Mouse (Mus musculus): ENCODE measurements around the gene Ntm. TPM values are rescaled to one million over a fixed set of nuclear protein-coding genes. Genes with fewer than 3 reads are reported as not detected.

Ntm gene
- polyA plus RNA-seq, 1 experiment from 2014 or later, result 248 TPM

DNA sequence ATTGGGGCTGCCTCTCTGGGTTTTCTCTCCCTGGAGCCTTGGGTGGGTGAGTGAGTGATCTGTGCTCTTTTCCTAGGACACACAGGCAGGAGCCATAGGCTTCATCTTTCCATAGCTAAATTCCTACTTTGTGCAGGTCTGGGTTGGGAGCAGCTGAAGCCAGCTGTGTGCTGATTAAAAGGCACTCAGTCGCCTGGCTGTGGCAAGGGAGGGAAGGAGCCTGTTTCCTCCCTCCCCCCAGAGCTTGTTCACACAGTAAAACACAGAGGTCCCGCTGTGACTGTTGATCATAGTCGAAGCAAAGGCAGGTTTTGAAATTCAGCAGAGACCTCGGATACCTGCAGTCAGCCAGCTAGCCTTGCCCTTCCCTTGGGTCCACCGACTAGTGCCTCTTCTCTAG lies 282.3 kb downstream of the Ntm start:
- no peaks in the 10 kb centered on the region for H3K9me3 ChIP-seq (replicated peaks)
- no peaks in the 10 kb centered on the region for H3K36me3 ChIP-seq
- H3K27ac ChIP-seq (replicated peaks), result no peak overlapping the region
- no peaks in the 10 kb centered on the region for H3K27me3 ChIP-seq (replicated peaks)
- H3K4me3 ChIP-seq (replicated peaks), result no peak overlapping the region
- ATAC-seq (ENCODE audit: low FRiP score), result no peak
- H3K4me1 ChIP-seq, result peaks cover 8% of the 10 kb centered on the region
- WGBS, result 12% methylated on average over 5 of the region's 5 CpGs
- no peak overlapping the region for H3K9ac ChIP-seq (replicated peaks)
- H3K4me2 ChIP-seq, result no peak overlapping the region

DNA sequence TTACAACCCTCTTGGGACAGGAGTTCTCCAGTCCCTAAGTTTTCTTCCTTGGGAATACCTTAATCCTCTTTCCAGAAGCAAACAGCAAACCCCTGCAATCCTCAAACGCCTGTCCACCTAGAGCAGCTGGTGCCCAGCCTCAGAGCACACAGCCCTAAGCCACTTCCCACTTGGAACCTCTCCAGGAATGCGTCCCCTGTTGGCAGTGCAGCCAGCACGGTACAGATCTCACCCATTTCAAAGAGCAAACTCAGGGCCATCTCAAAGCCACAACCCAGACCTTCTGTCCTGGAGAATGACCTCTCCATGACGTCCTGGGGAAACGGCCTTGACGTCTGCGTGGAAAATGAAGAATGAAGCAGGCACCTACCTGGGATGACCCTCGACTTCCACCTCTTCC lies 289.0 kb downstream of the Ntm start:
- no peak overlapping the region for H3K4me3 ChIP-seq (replicated peaks)

DNA sequence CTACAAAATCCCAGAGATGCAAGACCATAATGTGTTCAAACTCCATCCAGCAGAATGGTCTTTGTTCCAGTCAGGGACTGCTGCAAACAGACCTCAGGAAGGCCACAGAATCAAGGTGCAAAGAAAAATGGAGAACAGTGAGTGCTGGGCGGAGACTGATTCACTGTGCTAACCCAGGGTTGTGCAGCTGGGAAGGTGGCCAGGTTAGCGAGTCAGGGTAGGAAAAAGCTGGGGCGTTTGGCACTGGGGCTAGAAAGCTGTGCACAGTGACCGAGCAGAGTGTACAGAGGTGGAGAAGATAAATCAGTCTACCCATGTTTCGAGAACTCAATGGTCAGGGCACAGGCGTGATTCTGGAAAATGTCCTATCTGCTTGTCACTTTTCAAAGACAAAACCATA lies 291.1 kb downstream of the Ntm start:
- Histone ChIP-seq H3K9ac (replicated peaks) (no peak overlapping the region), H3K36me3 (no peaks in the 10 kb centered on the region), H3K4me3 (replicated peaks) (no peak overlapping the region), H3K9me3 (replicated peaks) (no peaks in the 10 kb centered on the region), H3K4me2 (no peak overlapping the region), H3K27me3 (replicated peaks) (no peaks in the 10 kb centered on the region), H3K27ac (replicated peaks) (no peak overlapping the region), H3K4me1 (peaks cover 7% of the 10 kb centered on the region)
- no peak for ATAC-seq (ENCODE audit: low FRiP score)
- 80% methylated on average over 6 of the region's 6 CpGs for WGBS

More for the DNA sequence above, 289.0 kb downstream of the Ntm start:
- H3K4me2 ChIP-seq, result no peak overlapping the region
- H3K27ac ChIP-seq (replicated peaks), result no peak overlapping the region
- H3K36me3 ChIP-seq, result no peaks in the 10 kb centered on the region
- ATAC-seq (ENCODE audit: low FRiP score), result no peak
- no peaks in the 10 kb centered on the region for H3K27me3 ChIP-seq (replicated peaks)
- H3K9ac ChIP-seq (replicated peaks), result no peak overlapping the region
- H3K4me1 ChIP-seq, result peaks cover 7% of the 10 kb centered on the region
- H3K9me3 ChIP-seq (replicated peaks), result no peaks in the 10 kb centered on the region
- WGBS, result 59% methylated on average over 8 of the region's 8 CpGs

GRCm38 (mm10) chr9:29663286-29663685 lies 299.7 kb downstream of the Ntm start:
- Histone ChIP-seq H3K27ac (replicated peaks) (no peak overlapping the region), H3K4me1 (peaks cover 39% of the 10 kb centered on the region), H3K27me3 (replicated peaks) (no peaks in the 10 kb centered on the region; the same call in 1 of the 2 replicates), H3K36me3 (no peaks in the 10 kb centered on the region), H3K9me3 (replicated peaks) (no peaks in the 10 kb centered on the region), H3K4me2 (no peak overlapping the region), H3K4me3 (replicated peaks) (no peak overlapping the region), H3K9ac (replicated peaks) (no peak overlapping the region)
- ATAC-seq (ENCODE audit: low FRiP score), result no peak
- 52% methylated on average over 7 of the region's 7 CpGs for WGBS

DNA sequence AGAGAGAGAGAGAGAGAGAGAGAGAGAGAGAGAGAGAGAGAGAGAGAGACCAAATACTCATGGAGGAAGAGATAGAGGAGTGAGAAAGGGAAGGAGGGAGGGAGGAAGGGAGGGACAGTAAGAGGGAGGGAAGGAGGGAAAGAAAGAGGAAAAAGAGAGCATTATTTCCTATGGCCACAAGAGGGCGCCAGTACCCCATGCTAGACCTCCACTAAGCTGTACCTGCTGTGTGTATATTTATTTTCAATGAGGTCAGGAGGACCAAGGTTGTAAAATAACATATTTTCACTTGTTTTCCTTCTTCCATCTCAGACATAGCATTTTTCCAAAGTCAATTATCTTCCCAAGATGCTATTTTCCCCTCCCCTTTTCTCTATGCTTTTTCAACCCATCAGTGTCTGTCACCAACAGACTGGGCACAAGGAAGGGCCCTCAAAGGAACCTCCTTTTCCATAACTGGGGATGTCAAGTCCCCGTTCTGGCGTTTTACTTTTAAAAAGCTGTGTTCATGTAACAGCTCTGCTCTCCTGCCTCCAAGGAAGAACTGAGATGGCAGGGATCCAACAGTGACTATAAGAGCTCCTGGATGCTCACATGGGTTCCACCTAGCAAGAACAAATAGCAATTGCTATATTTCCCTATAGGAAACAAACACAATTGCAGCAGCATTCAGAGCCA lies 301.3 kb downstream of the Ntm start:
- 9% methylated on average over 3 of the region's 3 CpGs for WGBS
- peak; percentile 56; the same call in 1 of the 2 replicates for ATAC-seq (ENCODE audit: low FRiP score)
- no peaks in the 10 kb centered on the region for H3K36me3 ChIP-seq
- no peak overlapping the region for H3K4me2 ChIP-seq
- H3K4me3 ChIP-seq (replicated peaks), result no peak overlapping the region
- H3K27me3 ChIP-seq (replicated peaks), result no peaks in the 10 kb centered on the region; the same call in 1 of the 2 replicates
- no peaks in the 10 kb centered on the region for H3K9me3 ChIP-seq (replicated peaks)
- peaks cover 45% of the 10 kb centered on the region for H3K4me1 ChIP-seq
- peak overlapping the region; percentile 61 for H3K27ac ChIP-seq (replicated peaks)
- no peak overlapping the region for H3K9ac ChIP-seq (replicated peaks)

- 38% methylated on average over 3 of the region's 3 CpGs for WGBS
- Histone ChIP-seq H3K9me3 (replicated peaks) (no peaks in the 10 kb centered on the region), H3K9ac (replicated peaks) (no peak overlapping the region), H3K27ac (replicated peaks) (no peak overlapping the region), H3K36me3 (no peaks in the 10 kb centered on the region), H3K4me1 (peaks cover 46% of the 10 kb centered on the region), H3K4me3 (replicated peaks) (no peak overlapping the region), H3K27me3 (replicated peaks) (no peaks in the 10 kb centered on the region; the same call in 1 of the 2 replicates), H3K4me2 (no peak overlapping the region)
- no peak for ATAC-seq (ENCODE audit: low FRiP score)
These were observed 302.8 kb downstream of the Ntm start for GRCm38 (mm10) chr9:29660059-29660613.

GRCm38 (mm10) chr9:29657761-29658465 lies 305.0 kb downstream of the Ntm start:
- Histone ChIP-seq H3K27me3 (replicated peaks) (no peaks in the 10 kb centered on the region; the same call in 1 of the 2 replicates), H3K27ac (replicated peaks) (no peak overlapping the region), H3K9ac (replicated peaks) (no peak overlapping the region), H3K4me3 (replicated peaks) (no peak overlapping the region), H3K4me1 (peaks cover 41% of the 10 kb centered on the region), H3K4me2 (no peak overlapping the region), H3K9me3 (replicated peaks) (no peaks in the 10 kb centered on the region), H3K36me3 (no peaks in the 10 kb centered on the region)
- 51% methylated on average over 7 of the region's 7 CpGs for WGBS
- no peak for ATAC-seq (ENCODE audit: low FRiP score)

DNA sequence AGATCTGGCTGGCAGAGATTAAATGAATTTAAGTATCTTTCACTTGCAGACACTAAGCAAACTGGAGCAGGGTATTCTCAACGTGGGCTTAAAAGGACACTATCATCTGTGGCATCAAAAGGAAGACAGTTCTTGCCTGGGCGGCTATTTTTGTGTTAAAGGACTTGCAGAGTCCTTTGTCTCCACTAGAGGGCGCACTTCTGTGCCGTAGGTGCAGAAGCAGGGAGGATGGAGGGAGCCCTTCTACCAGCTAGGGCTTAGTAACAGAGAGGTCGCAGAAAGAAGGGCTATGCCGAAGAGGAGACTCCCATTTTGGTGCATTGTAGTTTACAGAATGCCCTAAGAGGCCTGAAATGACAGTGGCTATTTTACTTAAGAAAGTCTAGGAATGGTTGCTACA lies 308.1 kb downstream of the Ntm start:
- no peaks in the 10 kb centered on the region; the same call in 1 of the 2 replicates for H3K27me3 ChIP-seq (replicated peaks)
- no peak overlapping the region for H3K4me3 ChIP-seq (replicated peaks)
- H3K9me3 ChIP-seq (replicated peaks), result no peaks in the 10 kb centered on the region
- H3K4me1 ChIP-seq, result peaks cover 33% of the 10 kb centered on the region
- H3K27ac ChIP-seq (replicated peaks), result 0 out of 2 replicates have a peak overlapping the region, but pooled peaks have one; percentile 4
- no peak overlapping the region for H3K9ac ChIP-seq (replicated peaks)
- no peaks in the 10 kb centered on the region for H3K36me3 ChIP-seq
- no peak for ATAC-seq (ENCODE audit: low FRiP score)
- no peak overlapping the region for H3K4me2 ChIP-seq
- 14% methylated on average over 6 of the region's 6 CpGs for WGBS

DNA sequence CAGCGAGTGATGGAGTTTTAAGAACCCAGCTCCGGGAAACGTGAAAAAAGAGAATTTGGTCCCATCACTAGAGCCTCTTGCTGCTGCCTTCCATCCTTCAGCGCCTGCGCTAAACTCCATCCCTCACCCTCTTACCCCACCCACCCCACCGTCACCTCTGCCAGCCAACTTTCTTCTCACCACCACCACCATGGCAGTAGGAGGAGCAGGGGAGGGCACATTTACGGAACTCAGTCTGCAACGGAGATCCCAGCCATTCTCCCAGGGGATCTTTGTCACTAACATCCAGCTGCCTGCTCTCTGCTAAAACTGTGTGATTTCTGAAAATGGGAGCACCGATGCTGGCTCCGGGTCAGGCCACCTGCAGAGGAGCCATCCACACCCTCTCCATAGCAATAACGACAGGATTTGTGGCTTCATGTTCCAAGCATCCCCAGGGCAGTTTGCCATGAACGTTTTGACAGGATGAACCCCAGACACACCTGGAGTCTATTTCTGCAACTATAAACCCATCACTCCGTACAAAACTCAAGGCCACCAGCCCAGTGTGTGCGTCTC lies 309.2 kb downstream of the Ntm start:
- Histone ChIP-seq H3K9ac (replicated peaks) (no peak overlapping the region), H3K27ac (replicated peaks) (no peak overlapping the region), H3K4me3 (replicated peaks) (no peak overlapping the region), H3K9me3 (replicated peaks) (no peaks in the 10 kb centered on the region), H3K4me1 (peaks cover 36% of the 10 kb centered on the region), H3K4me2 (no peak overlapping the region), H3K27me3 (replicated peaks) (no peaks in the 10 kb centered on the region; the same call in 1 of the 2 replicates), H3K36me3 (no peaks in the 10 kb centered on the region)
- WGBS, result 63% methylated on average over 14 of the region's 14 CpGs
- no peak for ATAC-seq (ENCODE audit: low FRiP score)

GRCm38 (mm10) chr9:29652854-29653253 lies 310.1 kb downstream of the Ntm start:
- no peaks in the 10 kb centered on the region for H3K36me3 ChIP-seq
- H3K9ac ChIP-seq (replicated peaks), result no peak overlapping the region
- H3K27ac ChIP-seq (replicated peaks), result no peak overlapping the region
- no peaks in the 10 kb centered on the region for H3K27me3 ChIP-seq (replicated peaks)
- H3K9me3 ChIP-seq (replicated peaks), result no peaks in the 10 kb centered on the region
- WGBS, result 84% methylated on average over 7 of the region's 7 CpGs
- ATAC-seq (ENCODE audit: low FRiP score), result no peak
- H3K4me3 ChIP-seq (replicated peaks), result no peak overlapping the region
- peaks cover 29% of the 10 kb centered on the region for H3K4me1 ChIP-seq
- no peak overlapping the region for H3K4me2 ChIP-seq

GRCm38 (mm10) chr9:29651856-29652255 lies 311.1 kb downstream of the Ntm start:
- no peak overlapping the region for H3K4me2 ChIP-seq
- no peaks in the 10 kb centered on the region for H3K36me3 ChIP-seq
- no peak overlapping the region for H3K27ac ChIP-seq (replicated peaks)
- 54% methylated on average over 5 of the region's 5 CpGs for WGBS
- H3K9ac ChIP-seq (replicated peaks), result no peak overlapping the region
- peaks cover 27% of the 10 kb centered on the region for H3K4me1 ChIP-seq
- no peaks in the 10 kb centered on the region for H3K9me3 ChIP-seq (replicated peaks)
- ATAC-seq (ENCODE audit: low FRiP score), result no peak
- H3K27me3 ChIP-seq (replicated peaks), result no peaks in the 10 kb centered on the region
- H3K4me3 ChIP-seq (replicated peaks), result no peak overlapping the region

Data from neural tube, embryonic 15.5 days (tissue).